Mouse (Mus musculus) stomach, embryonic 14.5 days (tissue): ENCODE results near the gene Scamp3. TPM values are rescaled to one million over a fixed set of nuclear protein-coding genes. Genes with fewer than 3 reads are reported as not detected.
A peak's percentile ranks its signal among the peaks of the same experiment; 100 is the strongest.
"Not testable (repeated sequence)": the region's sequence is repeated elsewhere in the genome, so short reads cannot be mapped to it uniquely, and the experiment has no call there.

Experiments used
- ATAC-seq: fragments of 200-750 bp; cut with Nextera tagmentation; 2 replicates; pipeline ENCODE4 v1.8.0; 2017; ENCODE audit warnings: low read depth, moderate TSS enrichment; ENCODE audit not compliant: insufficient number of reproducible peaks, insufficient read depth, low FRiP score
- H3K27ac ChIP-seq: fragments of 300-500 bp; sonication (generic); 2 replicates; pipeline ENCODE4 v1.5.1; 2014; ENCODE audit warnings: mild to moderate bottlenecking, low read length, moderate library complexity, mixed read lengths
- H3K27me3 ChIP-seq: fragments of 300-500 bp; sonication (generic); 2 replicates; pipeline ENCODE4 v1.6.1; 2014; ENCODE audit warnings: low read length, control low read depth, mixed read lengths; ENCODE audit not compliant: control insufficient read depth, insufficient read depth
- H3K36me3 ChIP-seq: fragments of 300-500 bp; sonication (generic); 2 replicates; pipeline ENCODE4 v1.6.1; 2014; ENCODE audit warnings: mild to moderate bottlenecking, control low read depth, low read length, moderate library complexity, mixed read lengths; ENCODE audit not compliant: control insufficient read depth, insufficient read depth
- H3K4me1 ChIP-seq: fragments of 300-500 bp; sonication (generic); 2 replicates; pipeline ENCODE4 v1.6.1; 2014; ENCODE audit warnings: low read length, control low read depth, mixed read lengths; ENCODE audit not compliant: control insufficient read depth, insufficient read depth
- H3K4me2 ChIP-seq: fragments of 300-500 bp; sonication (generic); replicated peaks from 2 replicates; pipeline ENCODE4 v1.6.1; 2014; ENCODE audit warnings: low read depth, low read length, control low read depth
- H3K4me3 ChIP-seq: fragments of 300-500 bp; sonication (generic); 2 replicates; pipeline ENCODE4 v1.5.1; 2014; ENCODE audit warnings: low read depth, low read length, control low read depth
- H3K9ac ChIP-seq: fragments of 300-500 bp; sonication (generic); replicated peaks from 2 replicates; pipeline ENCODE4 v1.6.1; 2014; ENCODE audit warnings: low read depth, mild to moderate bottlenecking, control low read depth, low read length, moderate library complexity, mixed read lengths
- H3K9me3 ChIP-seq: fragments of 300-500 bp; sonication (generic); 2 replicates; pipeline ENCODE4 v1.6.1; 2016; ENCODE audit warnings: low read depth, low read length, control low read depth; ENCODE audit not compliant: control insufficient read depth
- WGBS: fragments of 180-500 bp; shearing (Covaris S2); extraction: QIAGEN DNeasy Blood & Tissue Kit; methylation state at CpG from one replicate; pipeline ENCODE4 v1.1.7; 2014; 5-methylcytosine and 5-hydroxymethylcytosine counted together
- polyA plus RNA-seq: library from polyadenylated mRNA; unstranded; fragments of >200 nt; fragmentation: Nextera tagmentation; extraction: Ambion mirVana; gene quantifications from 2 replicates; pipeline ENCODE4 v1.2.1, GENCODE M21; 2014

The Scamp3 gene
- polyA plus RNA-seq, 1 experiment from 2014 or later, result 92.9 TPM

- H3K27me3 ChIP-seq, result no peaks in the 10 kb centered on the region
- no peak overlapping the region for H3K4me3 ChIP-seq
- 90% methylated on average over 7 of the region's 7 CpGs for WGBS
- no peaks in the 10 kb centered on the region for H3K9me3 ChIP-seq
- peaks cover 6% of the 10 kb centered on the region for H3K4me1 ChIP-seq
- H3K27ac ChIP-seq, result no peak overlapping the region
- H3K36me3 ChIP-seq, result peaks cover 31% of the 10 kb centered on the region
- H3K4me2 ChIP-seq, result no peak overlapping the region
- H3K9ac ChIP-seq, result no peak overlapping the region
- ATAC-seq, result no peak
These were observed 32.5 kb downstream of the Scamp3 start for GRCm38 (mm10) chr3:89209731-89210130.

- peaks cover 8% of the 10 kb centered on the region for H3K4me1 ChIP-seq
- no peak overlapping the region for H3K4me2 ChIP-seq
- 69% methylated on average over 13 of the region's 13 CpGs for WGBS
- ATAC-seq, result no peak
- peaks cover 31% of the 10 kb centered on the region for H3K36me3 ChIP-seq
- no peaks in the 10 kb centered on the region for H3K9me3 ChIP-seq
- H3K27ac ChIP-seq, result no peak overlapping the region
- H3K9ac ChIP-seq, result no peak overlapping the region
- no peaks in the 10 kb centered on the region for H3K27me3 ChIP-seq
- H3K4me3 ChIP-seq, result no peak overlapping the region
These were observed 32.9 kb downstream of the Scamp3 start for GRCm38 (mm10) chr3:89210162-89210561.

GRCm38 (mm10) chr3:89210731-89211130 is 33.5 kb downstream of the Scamp3 start:
- Histone ChIP-seq H3K4me2 (no peak overlapping the region), H3K4me3 (no peak overlapping the region), H3K9ac (no peak overlapping the region), H3K27me3 (no peaks in the 10 kb centered on the region), H3K4me1 (peaks cover 14% of the 10 kb centered on the region), H3K27ac (no peak overlapping the region), H3K9me3 (no peaks in the 10 kb centered on the region), H3K36me3 (peaks cover 31% of the 10 kb centered on the region)
- WGBS, result 76% methylated on average over 7 of the region's 7 CpGs
- no peak for ATAC-seq

DNA sequence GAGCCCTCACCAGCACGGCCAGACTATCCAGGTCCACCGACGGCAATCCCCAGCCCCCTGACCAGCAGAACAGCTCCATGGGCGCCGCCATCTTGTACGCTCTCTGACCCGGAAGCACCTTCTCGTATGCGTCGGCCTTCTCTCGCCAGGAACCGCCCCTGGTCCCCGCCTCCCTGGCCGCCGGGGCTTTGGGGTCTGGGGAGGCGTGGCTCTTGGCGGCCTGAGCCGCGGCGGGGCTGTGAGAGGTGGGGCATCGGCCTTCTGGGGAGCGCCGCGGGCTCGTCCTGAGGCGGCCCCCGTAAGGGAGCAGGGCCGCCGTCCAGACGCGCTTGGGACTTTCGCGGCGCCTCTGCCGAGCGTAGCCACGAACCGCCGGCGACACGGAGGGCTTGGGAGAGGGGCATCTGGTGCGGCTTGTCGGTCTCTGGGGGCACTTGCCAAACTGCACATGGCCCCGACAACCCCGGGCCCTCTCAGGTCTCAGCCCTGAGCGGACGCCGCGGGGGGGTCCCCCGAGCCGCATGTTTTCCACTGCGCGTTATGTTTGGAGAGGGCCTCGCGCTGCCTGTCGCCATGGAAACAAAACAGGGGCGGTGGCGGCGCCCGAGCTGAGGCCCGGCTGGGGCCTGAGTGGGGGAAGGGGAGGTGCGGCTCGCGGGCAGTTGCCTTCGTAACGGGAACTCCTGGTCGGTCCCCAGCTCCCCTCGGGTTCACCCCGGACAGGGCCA is 36.7 kb downstream of the Scamp3 start:
- H3K27ac ChIP-seq, result peak overlapping the region; percentile 98
- peaks cover 15% of the 10 kb centered on the region for H3K36me3 ChIP-seq
- peak; percentile 92 for ATAC-seq
- no peaks in the 10 kb centered on the region for H3K27me3 ChIP-seq
- peak overlapping the region; percentile 71 for H3K9ac ChIP-seq
- H3K4me2 ChIP-seq, result peak overlapping the region; percentile 70
- H3K9me3 ChIP-seq, result no peaks in the 10 kb centered on the region
- H3K4me3 ChIP-seq, result peak overlapping the region; percentile 53
- H3K4me1 ChIP-seq, result peaks cover 15% of the 10 kb centered on the region
- under 1% methylated on average over 69 of the region's 69 CpGs for WGBS

DNA sequence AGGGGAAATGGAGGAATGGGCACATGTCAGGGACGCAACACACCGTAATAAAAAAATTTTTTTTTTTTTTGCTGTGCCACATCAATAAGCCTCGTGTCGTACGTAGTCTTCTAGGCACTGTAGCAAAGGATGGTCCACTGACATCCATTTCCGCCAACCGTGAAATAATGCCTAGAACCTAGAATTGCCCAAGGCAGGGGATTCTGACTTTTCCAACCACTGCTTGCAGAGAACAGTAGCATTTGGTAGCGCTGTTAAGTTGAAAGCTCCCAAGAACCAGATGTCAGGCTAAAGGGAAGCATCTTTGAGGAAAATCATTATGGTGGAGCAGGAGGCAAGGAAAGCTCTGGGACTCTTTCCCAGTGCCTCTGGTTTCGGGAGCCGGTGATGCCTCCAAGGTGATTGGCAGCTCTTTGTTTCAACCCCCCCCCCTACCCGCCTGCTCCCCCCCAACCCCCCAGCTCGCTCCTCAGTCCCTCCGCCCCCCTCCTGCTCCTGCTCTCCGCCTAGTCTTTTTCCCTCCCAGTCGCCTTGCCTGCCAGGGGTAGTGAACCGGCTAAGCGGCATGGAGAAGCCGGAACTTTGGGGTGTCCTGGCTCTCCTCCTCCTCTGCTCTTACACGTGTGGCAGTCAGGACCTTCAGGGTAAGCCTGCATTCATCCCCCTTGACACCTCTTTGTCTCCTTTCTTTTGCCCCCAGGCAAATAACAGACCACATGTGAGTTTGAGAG is 37.6 kb downstream of the Scamp3 start, which contains the start of gene Thbs3:
Gene Thbs3, plus strand, starts transcription at position 500 of the 731 bp plus-strand sequence.
- peaks cover 15% of the 10 kb centered on the region for H3K4me1 ChIP-seq
- H3K4me2 ChIP-seq, result peak within 1 kb of the TSS; percentile 70
- H3K9ac ChIP-seq, result peak within 1 kb of the TSS; percentile 71
- H3K27me3 ChIP-seq, result no peaks in the 10 kb centered on the region
- H3K9me3 ChIP-seq, result no peaks in the 10 kb centered on the region
- peak within 1 kb of the TSS; percentile 98 for H3K27ac ChIP-seq
- no peak for ATAC-seq
- H3K4me3 ChIP-seq, result peak within 1 kb of the TSS; percentile 53
- peaks cover 7% of the 10 kb centered on the region for H3K36me3 ChIP-seq
- WGBS, result 2% methylated on average over 19 of the region's 19 CpGs

- WGBS, result 0% methylated on average over 6 of the region's 6 CpGs
- no peak overlapping the region; the same call in 1 of the 2 replicates for H3K27ac ChIP-seq
- peak; percentile 24; the same call in 1 of the 2 replicates for ATAC-seq
These were observed 38.6 kb downstream of the Scamp3 start for GRCm38 (mm10) chr3:89215853-89216252.

DNA sequence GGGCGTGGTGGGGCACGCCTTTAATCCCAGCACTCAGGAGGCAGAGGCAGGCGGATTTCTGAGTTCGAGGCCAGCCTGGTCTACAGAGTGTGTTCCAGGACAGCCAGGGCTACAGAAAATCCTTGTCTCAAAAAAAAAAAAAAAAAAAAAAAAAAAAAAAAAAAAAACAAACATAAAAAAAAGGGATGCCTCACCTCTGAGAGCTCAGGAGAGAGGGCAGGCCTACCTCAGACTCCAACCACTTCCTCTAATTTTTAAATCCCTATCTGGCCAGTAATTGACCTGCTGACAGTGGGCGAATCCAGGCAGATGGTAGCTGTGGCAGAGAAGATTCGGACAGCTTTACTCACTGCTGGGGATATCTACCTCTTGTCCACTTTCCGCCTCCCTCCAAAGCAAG is 39.1 kb downstream of the Scamp3 start:
- WGBS, result 64% methylated on average over 7 of the region's 7 CpGs
- ATAC-seq, H3K4me3 ChIP-seq, H3K9ac ChIP-seq, H3K27ac ChIP-seq, H3K9me3 ChIP-seq, H3K27me3 ChIP-seq, H3K4me2 ChIP-seq, H3K36me3 ChIP-seq: not testable (repeated sequence)
- H3K4me1 ChIP-seq, result peaks cover 15% of the 10 kb centered on the region

More at GRCm38 (mm10) chr3:89215853-89216252, 38.6 kb downstream of the Scamp3 start:
- Histone ChIP-seq H3K9ac (no peak overlapping the region; the same call in 1 of the 2 replicates), H3K4me2 (peak overlapping the region; percentile 70), H3K4me1 (peaks cover 15% of the 10 kb centered on the region), H3K27me3 (no peaks in the 10 kb centered on the region), H3K36me3 (no peaks in the 10 kb centered on the region), H3K9me3 (no peaks in the 10 kb centered on the region), H3K4me3 (peak overlapping the region; percentile 53)

GRCm38 (mm10) chr3:89218271-89218670 is 41.0 kb downstream of the Scamp3 start:
- Histone ChIP-seq H3K27ac (no peak overlapping the region), H3K36me3 (no peaks in the 10 kb centered on the region), H3K4me1 (peaks cover 11% of the 10 kb centered on the region; the same call in 1 of the 2 replicates), H3K9ac (no peak overlapping the region), H3K4me2 (no peak overlapping the region), H3K27me3 (no peaks in the 10 kb centered on the region), H3K9me3 (no peaks in the 10 kb centered on the region), H3K4me3 (no peak overlapping the region)
- WGBS, result 80% methylated on average over 1 of the region's 1 CpGs
- ATAC-seq, result no peak
